Mouse (Mus musculus) kidney, postnatal 0 days (tissue): ENCODE data around the gene D230025D16Rik. TPM values are rescaled to one million over a fixed set of nuclear protein-coding genes. Genes with fewer than 3 reads are reported as not detected.

Source experiments
- ATAC-seq: fragments of 200-750 bp; cut with Nextera tagmentation; replicated peaks from 2 replicates; pipeline ENCODE4 v1.8.0; 2017; ENCODE audit warnings: low read depth, moderate number of reproducible peaks, moderate TSS enrichment, moderate library complexity; ENCODE audit not compliant: low FRiP score
- DNase-seq: peaks from one replicate; pipeline ENCODE4 v3.0.0-alpha.2; 2016; ENCODE audit warnings: low spot score
- H3K27ac ChIP-seq: fragments of 300-500 bp; sonication (generic); 2 replicates; pipeline ENCODE4 v1.5.1; 2014; ENCODE audit warnings: mild to moderate bottlenecking
- H3K27me3 ChIP-seq: fragments of 300-500 bp; sonication (generic); 2 replicates; pipeline ENCODE4 v1.6.1; 2014; ENCODE audit warnings: low read length, mixed read lengths; ENCODE audit not compliant: insufficient read depth
- H3K36me3 ChIP-seq: fragments of 300-500 bp; sonication (generic); 2 replicates; pipeline ENCODE4 v1.6.1; 2014; ENCODE audit warnings: low read length, mixed read lengths; ENCODE audit not compliant: insufficient read depth
- H3K4me1 ChIP-seq: fragments of 300-500 bp; sonication (generic); replicated peaks from 2 replicates; pipeline ENCODE4 v1.6.1; 2014; ENCODE audit warnings: antibody characterized with exemption, low read length, mixed read lengths; ENCODE audit not compliant: insufficient read depth
- H3K4me2 ChIP-seq: fragments of 300-500 bp; sonication (generic); 2 replicates; pipeline ENCODE4 v1.6.1; 2014; ENCODE audit warnings: mild to moderate bottlenecking, low read length, moderate library complexity, mixed read lengths
- H3K4me3 ChIP-seq: fragments of 300-500 bp; sonication (generic); replicated peaks from 2 replicates; pipeline ENCODE4 v1.5.1; 2014; ENCODE audit warnings: low read depth, low read length
- H3K9ac ChIP-seq: fragments of 300-500 bp; sonication (generic); 2 replicates; pipeline ENCODE4 v1.6.1; 2014; ENCODE audit warnings: low read depth, low read length
- H3K9me3 ChIP-seq: fragments of 300-500 bp; sonication (generic); replicated peaks from 2 replicates; pipeline ENCODE4 v1.6.1; 2016; ENCODE audit warnings: low read length, inconsistent platforms, mixed read lengths
- CTCF ChIP-seq: IDR thresholded peaks from 2 replicates; pipeline ENCODE4 v1.5.1; 2016; ENCODE audit warnings: antibody characterized with exemption, low read depth, mild to moderate bottlenecking, moderate library complexity
- WGBS: fragments of 180-500 bp; shearing (Covaris S2); extraction: QIAGEN DNeasy Blood & Tissue Kit; methylation state at CpG from one replicate; pipeline ENCODE4 v1.1.7; 2014; 5-methylcytosine and 5-hydroxymethylcytosine counted together
- polyA plus RNA-seq: library from polyadenylated mRNA; unstranded; fragments of >200 nt; fragmentation: Nextera tagmentation; extraction: Ambion mirVana; gene quantifications from 2 replicates; pipeline ENCODE4 v1.2.1, GENCODE M21; 2015

Gene D230025D16Rik
- polyA plus RNA-seq, 1 experiment from 2014 or later: 20.6 TPM

DNA sequence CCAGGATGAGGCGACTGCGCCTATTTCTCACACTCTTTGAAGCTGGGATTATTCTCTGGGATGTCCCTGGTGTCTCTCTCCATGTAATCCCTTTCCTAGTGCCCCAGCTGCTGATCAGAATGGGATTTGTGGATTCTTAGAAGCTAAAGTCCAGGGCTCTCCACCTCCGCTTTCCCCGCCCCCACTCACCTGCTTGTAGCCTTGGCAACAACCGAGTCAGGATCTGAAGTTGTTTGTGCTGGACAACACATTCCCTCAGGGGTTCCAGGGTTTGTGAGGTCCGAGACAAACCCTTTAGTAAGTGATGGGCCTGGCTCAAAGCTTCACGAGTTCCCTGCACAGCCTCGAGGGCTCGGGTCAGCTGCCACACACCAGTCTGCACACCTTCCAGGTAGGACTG lies 69.8 kb downstream of the D230025D16Rik start:
- Histone ChIP-seq H3K4me1 (peaks cover 19% of the 10 kb centered on the region), H3K36me3 (0 out of 2 replicates have a peak, but pooled peaks cover 4% of the 10 kb centered on the region), H3K4me2 (peak overlapping the region; percentile 23), H3K9ac (no peak overlapping the region), H3K4me3 (0 out of 2 replicates have a peak overlapping the region, but pooled peaks have one; percentile 18), H3K27me3 (peaks cover 4% of the 10 kb centered on the region; the same call in 1 of the 2 replicates), H3K27ac (no peak overlapping the region), H3K9me3 (no peaks in the 10 kb centered on the region)
- 68% methylated on average over 9 of the region's 9 CpGs for WGBS
- ATAC-seq (no peak), DNase-seq (no peak)
- no peak for TF ChIP-seq CTCF

GRCm38 (mm10) chr8:105295256-105295655 lies 70.3 kb downstream of the D230025D16Rik start:
- no peak for TF ChIP-seq CTCF
- peak overlapping the region; percentile 23 for H3K4me2 ChIP-seq
- ATAC-seq (no peak), DNase-seq (no peak)
- H3K9ac ChIP-seq: no peak overlapping the region
- 67% methylated on average over 11 of the region's 11 CpGs for WGBS
- peak overlapping the region; percentile 76; the same call in 1 of the 2 replicates for H3K27ac ChIP-seq
- H3K27me3 ChIP-seq: peaks cover 3% of the 10 kb centered on the region; the same call in 1 of the 2 replicates
- H3K36me3 ChIP-seq: peaks cover 8% of the 10 kb centered on the region
- peaks cover 14% of the 10 kb centered on the region for H3K4me1 ChIP-seq
- no peaks in the 10 kb centered on the region for H3K9me3 ChIP-seq
- H3K4me3 ChIP-seq: peak overlapping the region; percentile 18; the same call in 1 of the 2 replicates

GRCm38 (mm10) chr8:105295895-105296573 lies 71.1 kb downstream of the D230025D16Rik start, which contains the start of gene Exoc3l:
Gene Exoc3l, minus strand, starts transcription at chr8:105296101.
- no peak for TF ChIP-seq CTCF
- Histone ChIP-seq H3K9me3 (no peaks in the 10 kb centered on the region), H3K4me3 (peak within 1 kb of the TSS; percentile 95), H3K4me1 (peaks cover 11% of the 10 kb centered on the region), H3K36me3 (peaks cover 16% of the 10 kb centered on the region), H3K27me3 (no peaks in the 10 kb centered on the region), H3K27ac (peak within 1 kb of the TSS; percentile 76), H3K4me2 (peak within 1 kb of the TSS; percentile 88), H3K9ac (0 out of 2 replicates have a peak within 1 kb of the TSS, but pooled peaks have one; percentile 13)
- 53% methylated on average over 11 of the region's 11 CpGs for WGBS
- no peak for ATAC-seq
- peak; percentile 59 for DNase-seq

DNA sequence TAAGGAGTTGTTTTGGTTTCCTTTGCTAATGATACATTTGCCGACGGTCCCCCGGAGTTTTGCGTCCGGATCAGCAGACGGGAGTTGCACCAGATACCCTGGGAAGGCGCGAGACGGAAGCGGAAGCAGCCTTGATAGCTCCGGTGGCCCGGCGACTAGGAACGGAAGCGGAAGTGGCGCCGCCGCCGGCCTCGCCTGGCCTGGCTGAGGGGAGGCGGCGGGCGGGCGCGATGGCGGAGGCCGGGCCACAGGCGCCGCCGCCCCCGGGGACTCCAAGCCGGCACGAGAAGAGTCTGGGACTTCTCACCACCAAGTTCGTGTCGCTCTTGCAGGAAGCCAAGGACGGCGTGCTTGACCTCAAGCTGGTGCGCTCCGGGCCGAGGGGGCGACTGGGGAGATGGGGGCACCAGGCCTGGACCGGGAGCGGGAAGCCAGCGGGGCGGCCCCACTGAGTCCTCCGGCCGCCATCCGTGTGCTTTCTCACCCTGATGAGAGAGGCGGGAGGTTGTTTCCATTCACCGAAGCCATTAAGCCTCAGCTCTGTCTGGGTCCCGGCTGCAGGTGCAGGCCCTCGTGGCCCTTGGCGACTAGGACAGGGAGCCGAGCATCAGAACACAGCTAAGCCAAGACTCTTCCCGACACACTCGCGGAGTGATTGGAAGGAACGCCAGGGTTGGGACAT lies 72.7 kb downstream of the D230025D16Rik start, which contains the start of gene E2f4:
TSS of gene E2f4 (plus strand) at position 153 of the 682 bp plus-strand sequence.
- Histone ChIP-seq H3K4me2 (peak within 1 kb of the TSS; percentile 88), H3K27ac (peak within 1 kb of the TSS; percentile 79), H3K27me3 (no peaks in the 10 kb centered on the region), H3K4me1 (peaks cover 11% of the 10 kb centered on the region), H3K36me3 (peaks cover 25% of the 10 kb centered on the region), H3K9ac (peak within 1 kb of the TSS; percentile 95), H3K9me3 (no peaks in the 10 kb centered on the region), H3K4me3 (peak within 1 kb of the TSS; percentile 95)
- TF ChIP-seq CTCF: no peak
- DNase-seq: peak; percentile 97
- peak; percentile 84 for ATAC-seq
- WGBS: under 1% methylated on average over 58 of the region's 58 CpGs

- Histone ChIP-seq H3K4me1 (peaks cover 11% of the 10 kb centered on the region), H3K27me3 (no peaks in the 10 kb centered on the region), H3K4me2 (peak overlapping the region; percentile 88), H3K4me3 (peak overlapping the region; percentile 95), H3K27ac (peak overlapping the region; percentile 79), H3K9ac (peak overlapping the region; percentile 95), H3K9me3 (no peaks in the 10 kb centered on the region), H3K36me3 (peaks cover 33% of the 10 kb centered on the region)
- no peak for DNase-seq
- 62% methylated on average over 18 of the region's 18 CpGs for WGBS
- no peak for TF ChIP-seq CTCF
- no peak for ATAC-seq
These were observed 73.7 kb downstream of the D230025D16Rik start for GRCm38 (mm10) chr8:105298351-105299252.
